Mouse (Mus musculus): ENCODE data around the gene Epn2. TPM values are rescaled to one million over a fixed set of nuclear protein-coding genes. Genes with fewer than 3 reads are reported as not detected.

The Epn2 gene
- polyA plus RNA-seq, 1 experiment: 14.1 TPM

GRCm38 (mm10) chr11:61469317-61469917 lies 110.1 kb downstream of the Epn2 start:
- H3K27me3 ChIP-seq (ENCODE audit: control insufficient read depth, insufficient read depth, insufficient read length): peaks cover 9% of the 10 kb centered on the region
- H3K4me3 ChIP-seq: no peak overlapping the region
- H3K4me2 ChIP-seq (ENCODE audit: low read depth): no peak overlapping the region
- no peaks in the 10 kb centered on the region for H3K79me2 ChIP-seq (ENCODE audit: control insufficient read depth, insufficient read depth)
- no peaks in the 10 kb centered on the region for H3K36me3 ChIP-seq (ENCODE audit: control insufficient read depth, insufficient read depth)
- TF ChIP-seq MYOD1 (IDR thresholded peaks at IDR 0.05; ENCODE audit: control insufficient read depth in 1 of 3, insufficient read length in 2 of 3, low read depth in 2 of 3): no peak
- 0 out of 2 replicates have a peak, but pooled peaks have one; percentile 33 for TF ChIP-seq CEBPB (IDR thresholded peaks at IDR 0.05; ENCODE audit: insufficient read depth, poor library complexity, severe bottlenecking)
- no peak overlapping the region for H3ac ChIP-seq (ENCODE audit: control insufficient read depth, insufficient read length)

DNA sequence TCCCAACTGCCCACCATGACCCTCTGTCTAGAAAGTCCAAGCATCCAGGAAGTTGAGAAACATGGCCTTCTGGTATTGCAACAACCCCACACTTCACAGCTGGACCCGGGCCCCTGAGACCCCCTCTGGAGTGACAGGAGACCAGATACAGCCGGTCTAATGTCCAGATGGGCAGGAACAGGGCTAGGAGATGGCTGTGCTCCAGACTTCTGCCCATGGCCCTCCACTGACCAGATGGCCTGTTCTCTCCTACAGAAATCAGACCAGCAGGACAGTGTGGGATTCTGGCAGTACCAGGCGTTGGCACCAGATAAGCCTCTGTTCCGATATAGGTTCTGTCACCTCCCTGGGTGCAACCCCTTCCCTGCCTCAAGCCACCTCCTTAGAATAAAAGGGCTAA lies 111.0 kb downstream of the Epn2 start:
- no peak overlapping the region for H3K4me2 ChIP-seq (ENCODE audit: low read depth)
- no peaks in the 10 kb centered on the region for H3K79me2 ChIP-seq (ENCODE audit: control insufficient read depth, insufficient read depth)
- no peaks in the 10 kb centered on the region for H3K36me3 ChIP-seq (ENCODE audit: control insufficient read depth, insufficient read depth)
- H3ac ChIP-seq (ENCODE audit: control insufficient read depth, insufficient read length): no peak overlapping the region
- TF ChIP-seq USF1 (IDR thresholded peaks at IDR 0.05; ENCODE audit: low read depth): no peak
- no peak for TF ChIP-seq TCF3 (IDR thresholded peaks at IDR 0.05; ENCODE audit: insufficient read length, low read depth)
- TF ChIP-seq MYOG (IDR thresholded peaks at IDR 0.05; ENCODE audit: control insufficient read depth in 1 of 3, insufficient read depth in 1 of 3, insufficient read length in 2 of 3, low read depth in 2 of 3): no peak
- TF ChIP-seq MAX (IDR thresholded peaks at IDR 0.05; ENCODE audit: low read depth): no peak
- TF ChIP-seq POLR2A (IDR thresholded peaks at IDR 0.05; ENCODE audit: insufficient read length, low read depth): no peak
- no peak for TF ChIP-seq REST (IDR thresholded peaks at IDR 0.05; ENCODE audit: insufficient read depth, insufficient read length)
- no peak for TF ChIP-seq TCF12 (IDR thresholded peaks at IDR 0.05; ENCODE audit: insufficient read depth, poor library complexity, severe bottlenecking)
- no peak for TF ChIP-seq E2F4 (IDR thresholded peaks at IDR 0.05; ENCODE audit: insufficient read depth)
- TF ChIP-seq SRF (IDR thresholded peaks at IDR 0.05; ENCODE audit: control insufficient read depth, insufficient read length, low read depth): no peak
- no peak for TF ChIP-seq CEBPB (IDR thresholded peaks at IDR 0.05; ENCODE audit: insufficient read depth, poor library complexity, severe bottlenecking)
- no peak for TF ChIP-seq MYOD1 (IDR thresholded peaks at IDR 0.05; ENCODE audit: control insufficient read depth in 1 of 3, insufficient read length in 2 of 3, low read depth in 2 of 3)
- no peak for TF ChIP-seq POLR2AphosphoS2 (IDR thresholded peaks at IDR 0.05; ENCODE audit: insufficient read length, low read depth)
- H3K27me3 ChIP-seq (ENCODE audit: control insufficient read depth, insufficient read depth, insufficient read length): peaks cover 14% of the 10 kb centered on the region
- H3K4me3 ChIP-seq: no peak overlapping the region

Other genes starting within 250 kb of the Epn2 start
- 0.01 TPM for gene Slc47a2, start 236.8 kb downstream of the Epn2 start, polyA plus RNA-seq (2012; fragmentation: generic; extraction: Trizol)
- 0.05 TPM for gene Slc47a1, start 201.3 kb downstream of the Epn2 start, polyA plus RNA-seq (2012; fragmentation: generic; extraction: Trizol)
- gene Rnf112, start 125.6 kb downstream of the Epn2 start, polyA plus RNA-seq (2012; fragmentation: generic; extraction: Trizol): not detected
- gene Mfap4, start 94.3 kb downstream of the Epn2 start, polyA plus RNA-seq (2012; fragmentation: generic; extraction: Trizol): 1.1 TPM
- gene Mapk7, start 85.3 kb downstream of the Epn2 start, polyA plus RNA-seq (2012; fragmentation: generic; extraction: Trizol): 16.5 TPM
- gene B9d1, start 74.5 kb downstream of the Epn2 start, polyA plus RNA-seq (2012; fragmentation: generic; extraction: Trizol): 38.6 TPM
- 0.06 TPM for gene Grap, start 73.6 kb upstream of the Epn2 start, polyA plus RNA-seq (2012; fragmentation: generic; extraction: Trizol)
- not detected for gene Fam83g, start 104.4 kb upstream of the Epn2 start, polyA plus RNA-seq (2012; fragmentation: generic; extraction: Trizol)
- gene Slc5a10, start 141.1 kb upstream of the Epn2 start, polyA plus RNA-seq (2012; fragmentation: generic; extraction: Trizol): 0.05 TPM
- 11.5 TPM for gene Prpsap2, start 182.4 kb upstream of the Epn2 start, polyA plus RNA-seq (2012; fragmentation: generic; extraction: Trizol)